Mouse (Mus musculus) stomach, postnatal 0 days (tissue): ENCODE data around the gene Tdrkh. TPM values are rescaled to one million over a fixed set of nuclear protein-coding genes. Genes with fewer than 3 reads are reported as not detected.

ENCODE experiments used
- ATAC-seq: fragments of 200-750 bp; cut with Nextera tagmentation; 2 replicates; pipeline ENCODE4 v1.8.0; 2017; ENCODE audit not compliant: low FRiP score, low TSS enrichment
- DNase-seq: peaks from one replicate; pipeline ENCODE4 v3.0.0-alpha.2; 2016; ENCODE audit warnings: low spot score
- H3K27ac ChIP-seq: fragments of 300-500 bp; sonication (generic); replicated peaks from 2 replicates; pipeline ENCODE4 v1.5.1; 2014; ENCODE audit warnings: mild to moderate bottlenecking, control low read depth
- H3K27me3 ChIP-seq: fragments of 300-500 bp; sonication (generic); 2 replicates; pipeline ENCODE4 v1.6.1; 2014; ENCODE audit warnings: low read length; ENCODE audit not compliant: control insufficient read depth, insufficient read depth
- H3K36me3 ChIP-seq: fragments of 300-500 bp; sonication (generic); 2 replicates; pipeline ENCODE4 v1.6.1; 2014; ENCODE audit warnings: low read length, mixed read lengths; ENCODE audit not compliant: control insufficient read depth, insufficient read depth
- H3K4me1 ChIP-seq: fragments of 300-500 bp; sonication (generic); replicated peaks from 2 replicates; pipeline ENCODE4 v1.6.1; 2014; ENCODE audit warnings: antibody characterized with exemption; ENCODE audit not compliant: control insufficient read depth, insufficient read depth
- H3K4me2 ChIP-seq: fragments of 300-500 bp; sonication (generic); replicated peaks from 2 replicates; pipeline ENCODE4 v1.6.1; 2014; ENCODE audit warnings: low read depth, mild to moderate bottlenecking, control low read depth, moderate library complexity
- H3K4me3 ChIP-seq: fragments of 300-500 bp; sonication (generic); 2 replicates; pipeline ENCODE4 v1.5.1; 2014; ENCODE audit warnings: low read depth, low read length, control low read depth
- H3K9ac ChIP-seq: fragments of 300-500 bp; sonication (generic); 2 replicates; pipeline ENCODE4 v1.6.1; 2014; ENCODE audit warnings: mild to moderate bottlenecking, low read length, control low read depth, mixed read lengths
- H3K9me3 ChIP-seq: fragments of 300-500 bp; sonication (generic); 2 replicates; pipeline ENCODE4 v1.6.1; 2016; ENCODE audit warnings: low read length; ENCODE audit not compliant: control insufficient read depth
- CTCF ChIP-seq: IDR thresholded peaks from 2 replicates; pipeline ENCODE4 v1.5.1; 2016; ENCODE audit warnings: antibody characterized with exemption, low read depth, mild to moderate bottlenecking, moderate library complexity
- EP300 ChIP-seq: optimal IDR thresholded peaks from 2 replicates; pipeline ENCODE3; 2016; ENCODE audit warnings: antibody characterized with exemption
- WGBS: fragments of 180-500 bp; shearing (Covaris S2); extraction: QIAGEN DNeasy Blood & Tissue Kit; methylation state at CpG from one replicate; pipeline ENCODE4 v1.1.7; 2014; 5-methylcytosine and 5-hydroxymethylcytosine counted together
- polyA plus RNA-seq: library from polyadenylated mRNA; unstranded; fragments of >200 nt; fragmentation: Nextera tagmentation; extraction: Ambion mirVana; gene quantifications from 2 replicates; pipeline ENCODE4 v1.2.1, GENCODE M21; 2015

The Tdrkh gene
- polyA plus RNA-seq, 1 experiment from 2014 or later, result 3.8 TPM

GRCm38 (mm10) chr3:94391001-94391400 lies 22.1 kb upstream of the Tdrkh start:
- no peak overlapping the region for H3K9ac ChIP-seq
- no peak overlapping the region for H3K27ac ChIP-seq
- no peak overlapping the region for H3K4me3 ChIP-seq
- H3K9me3 ChIP-seq, result no peaks in the 10 kb centered on the region
- DNase-seq, result no peak
- no peak for TF ChIP-seq EP300
- TF ChIP-seq CTCF, result no peak
- no peaks in the 10 kb centered on the region for H3K36me3 ChIP-seq
- H3K27me3 ChIP-seq, result no peaks in the 10 kb centered on the region
- WGBS, result 77% methylated on average over 5 of the region's 5 CpGs
- H3K4me1 ChIP-seq, result no peaks in the 10 kb centered on the region
- no peak overlapping the region for H3K4me2 ChIP-seq
- ATAC-seq, result no peak

DNA sequence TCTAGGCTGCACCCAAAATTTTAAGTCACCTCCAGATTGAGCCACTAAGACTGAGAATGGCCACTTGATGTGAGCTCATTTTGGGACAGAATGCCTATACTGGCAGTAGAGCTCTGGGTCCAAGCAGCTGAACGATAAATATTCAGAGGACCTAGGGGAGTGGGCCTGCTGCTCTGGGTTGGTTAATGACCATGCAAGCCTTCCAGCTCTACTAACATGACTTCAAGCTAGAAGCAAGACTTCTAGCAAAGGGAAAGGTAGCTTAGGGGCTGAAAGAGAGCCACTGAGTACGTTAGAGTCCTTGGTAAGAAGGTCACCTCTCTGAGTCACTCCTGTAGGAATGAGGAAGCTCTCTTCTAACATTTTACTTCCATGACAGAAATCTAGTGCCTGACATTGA lies 20.9 kb upstream of the Tdrkh start:
- H3K27me3 ChIP-seq, result no peaks in the 10 kb centered on the region
- ATAC-seq, result no peak
- H3K4me3 ChIP-seq, result no peak overlapping the region
- 75% methylated on average over 2 of the region's 2 CpGs for WGBS
- no peaks in the 10 kb centered on the region for H3K4me1 ChIP-seq
- no peak overlapping the region for H3K4me2 ChIP-seq
- no peaks in the 10 kb centered on the region for H3K36me3 ChIP-seq
- no peak overlapping the region for H3K27ac ChIP-seq
- TF ChIP-seq CTCF, result no peak
- no peak for TF ChIP-seq EP300
- H3K9ac ChIP-seq, result no peak overlapping the region
- no peak for DNase-seq
- H3K9me3 ChIP-seq, result no peaks in the 10 kb centered on the region

- H3K9me3 ChIP-seq, result no peaks in the 10 kb centered on the region
- 61% methylated on average over 4 of the region's 4 CpGs for WGBS
- no peak for ATAC-seq
- no peak for TF ChIP-seq CTCF
- TF ChIP-seq EP300, result no peak
- H3K27me3 ChIP-seq, result no peaks in the 10 kb centered on the region
- no peak overlapping the region for H3K9ac ChIP-seq
- no peaks in the 10 kb centered on the region for H3K4me1 ChIP-seq
- H3K4me2 ChIP-seq, result no peak overlapping the region
- H3K4me3 ChIP-seq, result no peak overlapping the region
- no peaks in the 10 kb centered on the region for H3K36me3 ChIP-seq
- no peak overlapping the region for H3K27ac ChIP-seq
- DNase-seq, result no peak
Measured at GRCm38 (mm10) chr3:94393049-94393448, 20.0 kb upstream of the Tdrkh start.

DNA sequence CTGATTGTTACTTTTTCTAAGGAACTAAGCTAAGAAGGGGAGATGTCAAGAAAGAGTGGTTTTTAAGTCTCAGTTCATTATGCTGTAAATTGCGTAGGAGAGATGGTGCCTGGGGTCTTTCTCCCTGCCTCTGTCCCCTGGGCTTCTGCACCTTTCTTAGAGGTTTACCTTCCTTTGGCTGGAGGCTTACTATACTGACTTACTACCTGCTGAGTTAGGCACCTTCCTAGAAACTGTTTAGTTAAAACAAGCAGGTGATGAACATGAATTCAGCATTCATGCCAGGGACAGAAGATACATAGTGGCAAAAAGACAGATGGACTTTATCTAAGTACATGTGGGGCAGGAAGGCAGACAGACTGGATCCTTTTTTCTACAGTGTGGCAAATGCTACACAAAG lies 16.7 kb upstream of the Tdrkh start:
- Histone ChIP-seq H3K4me3 (no peak overlapping the region), H3K4me1 (no peaks in the 10 kb centered on the region), H3K27me3 (no peaks in the 10 kb centered on the region), H3K9me3 (no peaks in the 10 kb centered on the region), H3K9ac (no peak overlapping the region), H3K4me2 (no peak overlapping the region), H3K27ac (no peak overlapping the region), H3K36me3 (no peaks in the 10 kb centered on the region)
- TF ChIP-seq CTCF (no peak), EP300 (no peak)
- DNase-seq (no peak), ATAC-seq (no peak)
- WGBS, result 74% methylated on average over 1 of the region's 1 CpGs

DNA sequence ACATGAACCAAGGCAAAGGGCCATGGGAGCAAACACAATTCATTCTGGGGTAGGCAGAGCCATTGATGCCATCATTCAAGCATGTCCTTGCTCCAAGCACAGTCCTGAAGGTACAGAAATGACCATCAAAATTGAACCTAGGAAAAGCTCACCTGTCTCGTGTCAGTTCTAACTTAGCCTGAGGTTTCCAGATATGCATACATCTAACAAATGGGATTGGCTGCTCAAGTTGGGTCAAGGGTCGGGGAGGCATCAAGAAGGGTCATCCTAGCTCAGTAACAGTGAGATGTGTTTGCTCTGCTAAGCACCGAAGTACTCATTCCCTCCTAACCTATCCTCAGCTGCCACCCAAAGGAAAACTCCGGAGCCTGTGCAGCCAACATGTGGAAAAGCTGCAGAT lies 16.2 kb upstream of the Tdrkh start:
- DNase-seq (no peak), ATAC-seq (no peak)
- no peaks in the 10 kb centered on the region for H3K9me3 ChIP-seq
- H3K4me2 ChIP-seq, result no peak overlapping the region
- H3K27me3 ChIP-seq, result no peaks in the 10 kb centered on the region
- H3K36me3 ChIP-seq, result no peaks in the 10 kb centered on the region
- no peaks in the 10 kb centered on the region for H3K4me1 ChIP-seq
- H3K27ac ChIP-seq, result no peak overlapping the region
- no peak overlapping the region for H3K4me3 ChIP-seq
- no peak overlapping the region for H3K9ac ChIP-seq
- WGBS, result 75% methylated on average over 4 of the region's 4 CpGs
- TF ChIP-seq CTCF, result no peak
- TF ChIP-seq EP300, result no peak

GRCm38 (mm10) chr3:94398217-94398616 lies 14.9 kb upstream of the Tdrkh start, which contains the start of gene Lingo4:
TSS of gene Lingo4 (plus strand) at chr3:94398517.
- Histone ChIP-seq H3K36me3 (no peaks in the 10 kb centered on the region), H3K9me3 (no peaks in the 10 kb centered on the region), H3K27me3 (no peaks in the 10 kb centered on the region), H3K9ac (peak within 1 kb of the TSS; percentile 50), H3K4me1 (no peaks in the 10 kb centered on the region), H3K27ac (no peak within 1 kb of the TSS), H3K4me3 (peak within 1 kb of the TSS; percentile 14; the same call in 1 of the 2 replicates), H3K4me2 (peak within 1 kb of the TSS; percentile 45)
- ATAC-seq (no peak), DNase-seq (no peak)
- WGBS, result 58% methylated on average over 6 of the region's 6 CpGs
- TF ChIP-seq CTCF (no peak), EP300 (no peak)
